Mouse (Mus musculus) 3134 (cell line): ENCODE results near the gene Man1b1.

ENCODE experiments used
- DNase-seq: peaks from one replicate; pipeline ENCODE4 v3.0.0-alpha.2; 2011; ENCODE audit warnings: low spot score; ENCODE audit not compliant: insufficient read length; ENCODE audit errors: extremely low read depth

Gene Man1b1

GRCm38 (mm10) chr2:25332286-25333160, at the start of gene Man1b1:
TSS of gene Man1b1 (plus strand) at chr2:25332338.
- peak; percentile 96 for DNase-seq

DNA sequence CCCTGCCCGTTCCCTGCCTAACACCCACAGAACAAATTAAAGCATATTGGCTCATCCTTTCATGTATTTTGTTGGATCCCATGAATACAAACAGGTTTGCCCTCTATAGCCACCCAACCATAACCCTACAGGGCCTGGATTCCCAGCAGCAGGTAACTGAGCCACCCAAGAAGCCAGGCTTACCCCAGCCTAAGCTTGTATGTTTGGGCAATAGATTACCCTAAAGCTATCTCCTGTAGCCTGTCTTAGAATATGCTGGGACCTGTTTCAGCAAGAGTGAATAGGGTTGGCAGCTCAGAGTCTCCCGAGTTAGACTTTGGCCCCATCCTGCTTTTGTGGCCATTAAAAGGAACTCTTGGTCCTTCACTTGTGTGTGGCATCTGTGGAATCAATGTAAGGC, 46.6 kb upstream of the Man1b1 start:
- no peak for DNase-seq

DNA sequence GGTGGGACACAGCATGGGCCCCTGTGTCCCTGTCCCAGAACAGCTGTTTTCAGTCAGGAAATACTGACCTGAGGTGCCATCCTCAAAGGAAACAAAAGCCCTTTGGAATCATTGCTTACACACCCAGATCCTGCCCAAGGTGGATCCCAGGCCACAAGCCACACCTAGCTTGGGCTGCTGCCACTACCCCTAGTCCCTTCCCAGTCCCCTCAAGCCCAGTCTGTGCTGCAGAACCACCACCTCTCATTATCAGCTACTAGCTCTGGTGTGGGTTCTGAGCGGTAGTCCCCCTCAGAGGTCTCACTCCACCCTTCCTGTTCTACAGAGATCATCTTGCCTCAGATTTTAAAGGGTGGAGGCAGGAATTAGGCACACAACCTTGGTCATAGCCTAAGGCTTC, 45.8 kb upstream of the Man1b1 start:
- DNase-seq = no peak

DNA sequence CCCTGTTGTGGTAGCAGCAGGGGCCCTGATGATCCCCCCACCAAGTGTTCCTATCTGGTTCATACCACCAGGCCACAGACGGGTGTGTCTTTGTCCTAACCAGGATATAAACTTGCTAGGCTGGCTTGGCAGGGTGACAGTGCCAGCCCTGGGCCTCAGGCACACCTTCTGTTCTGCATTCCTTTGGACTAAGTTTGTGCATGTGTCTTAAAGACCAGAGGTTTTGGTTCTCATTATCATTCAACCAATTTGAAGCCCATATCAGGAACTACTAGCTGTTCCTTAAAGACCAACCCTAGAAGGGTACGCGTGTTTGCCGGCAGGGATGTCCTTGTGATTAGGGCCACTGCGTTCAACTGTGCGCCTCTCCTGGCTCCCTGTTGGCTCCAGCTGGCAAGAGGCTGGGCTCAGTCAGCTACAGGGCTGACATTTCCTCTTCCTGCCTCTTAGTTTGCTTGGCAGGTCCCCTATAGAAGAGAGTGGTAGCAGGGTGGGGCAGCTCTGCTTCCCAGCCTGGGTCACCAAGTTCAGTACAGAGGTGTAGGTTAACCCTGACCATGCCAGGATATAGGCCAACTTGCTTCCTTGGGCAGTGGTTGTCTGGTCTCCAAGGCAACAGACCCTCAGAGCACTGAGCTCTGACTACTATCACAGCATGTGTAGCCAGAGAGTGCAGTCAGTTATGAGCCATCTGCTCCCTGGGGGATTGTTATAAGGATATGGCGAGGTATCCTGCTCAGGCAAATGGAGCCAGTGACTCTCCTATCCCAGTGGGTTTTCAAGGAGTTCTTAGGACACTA, 45.1 kb upstream of the Man1b1 start:
- DNase-seq = peak; percentile 36

DNA sequence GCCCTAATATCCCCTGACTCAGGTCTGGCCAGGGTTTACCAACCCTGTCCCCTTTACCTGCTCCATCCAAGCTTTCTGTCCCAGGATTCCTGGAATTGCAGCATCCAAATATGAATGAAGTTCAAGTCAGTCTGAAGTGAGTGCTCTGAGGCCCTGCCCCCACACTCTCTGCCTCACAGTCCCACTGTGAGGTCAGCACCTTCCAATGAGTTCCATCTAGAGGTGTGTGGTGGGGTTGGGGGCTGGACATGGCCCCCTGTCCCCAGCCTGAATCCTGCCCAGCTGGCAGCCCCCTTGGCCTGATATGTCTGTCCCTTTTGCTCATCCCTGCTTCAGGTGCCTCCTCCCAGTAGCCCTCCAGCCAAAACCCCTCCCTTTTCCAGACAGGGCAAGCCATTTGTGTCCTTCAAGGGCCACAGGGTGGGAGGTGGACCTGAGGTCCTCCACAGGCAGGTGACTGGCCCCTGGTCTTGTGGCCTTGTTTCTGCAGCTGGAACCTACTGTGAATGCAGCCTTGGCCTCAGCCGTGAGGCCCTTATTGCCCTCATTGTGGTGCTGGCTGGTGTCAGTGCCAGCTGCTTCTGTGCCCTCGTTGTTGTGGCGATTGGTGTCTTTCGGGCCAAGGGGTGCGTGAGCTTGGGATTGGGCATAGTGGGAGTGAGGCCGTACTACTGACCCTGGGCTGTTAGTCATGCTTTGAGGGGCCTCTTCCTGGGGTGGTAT, 44.0 kb upstream of the Man1b1 start, which contains the start of gene Tmem210:
TSS of gene Tmem210 (plus strand) at position 219 of the 723 bp plus-strand sequence.
- no peak for DNase-seq

DNA sequence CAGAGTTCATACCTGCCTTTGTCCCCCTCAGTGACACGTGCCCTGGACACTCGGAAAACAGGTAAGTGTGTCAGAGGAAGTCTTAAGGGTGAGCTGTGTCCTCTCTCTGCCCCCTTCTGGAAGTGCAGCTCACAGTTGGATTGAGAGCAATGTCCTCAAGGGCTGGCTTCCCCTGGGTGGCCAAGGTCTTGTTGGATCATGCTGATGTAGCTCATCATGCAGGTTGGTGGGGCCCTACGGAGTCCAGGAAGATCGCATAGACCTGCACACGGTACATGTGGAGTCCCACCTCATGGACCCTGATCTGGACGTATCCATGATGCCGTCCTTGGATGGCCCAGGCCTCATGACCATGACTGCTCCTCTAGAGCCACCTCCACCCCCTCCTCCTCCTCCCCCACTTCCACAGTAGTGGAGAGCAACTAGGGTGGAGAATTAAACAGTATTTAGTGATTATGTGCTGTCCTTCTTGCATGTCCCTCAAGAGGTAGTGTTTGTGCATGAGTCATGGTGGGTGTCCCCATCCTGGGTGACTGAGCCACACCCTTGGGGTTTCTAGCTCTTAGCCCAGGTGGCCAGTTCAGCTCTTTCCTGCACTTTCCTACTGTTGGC, 43.3 kb upstream of the Man1b1 start:
- DNase-seq = peak; percentile 33

DNA sequence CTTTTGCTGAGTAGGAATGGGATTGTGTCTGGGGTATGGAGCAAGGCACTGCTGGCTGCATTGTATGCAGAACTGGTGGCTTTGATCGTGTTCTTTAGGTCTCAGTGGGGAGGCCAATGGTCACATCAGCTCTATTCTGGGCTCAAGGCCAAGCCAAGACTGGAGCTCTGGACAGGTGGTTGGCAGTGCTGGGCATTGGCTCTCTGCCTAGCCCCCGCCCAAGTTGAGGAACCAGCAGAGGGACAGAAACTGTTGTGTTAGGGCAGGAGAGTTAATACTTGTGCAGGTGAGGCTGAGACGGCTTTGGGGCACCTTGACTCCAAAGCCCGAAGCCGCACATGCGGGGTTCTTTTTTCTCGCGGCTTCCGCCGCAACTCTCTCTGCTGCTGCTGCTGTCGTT, 42.5 kb upstream of the Man1b1 start, which contains the start of gene Lrrc26:
TSS of gene Lrrc26 (plus strand) at position 265 of the 400 bp plus-strand sequence.
- DNase-seq = no peak

GRCm38 (mm10) chr2:25290101-25290815, 41.9 kb upstream of the Man1b1 start:
- DNase-seq = no peak

DNA sequence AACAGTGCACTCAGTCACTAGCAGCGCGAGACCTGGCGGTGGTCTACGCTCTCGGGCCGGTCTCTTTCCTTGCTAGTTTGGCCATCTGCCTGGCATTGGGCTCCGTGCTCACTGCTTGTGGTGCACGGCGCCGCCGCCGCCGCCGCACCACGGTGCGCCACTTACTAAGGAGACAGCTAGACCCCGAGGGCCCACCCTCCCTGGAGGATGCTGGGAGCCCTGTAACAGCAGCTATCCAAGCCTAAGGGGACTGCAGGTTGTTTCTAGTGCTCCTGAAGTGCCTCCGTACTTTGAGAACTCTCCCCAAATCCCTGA, 41.4 kb upstream of the Man1b1 start:
- no peak for DNase-seq

DNA sequence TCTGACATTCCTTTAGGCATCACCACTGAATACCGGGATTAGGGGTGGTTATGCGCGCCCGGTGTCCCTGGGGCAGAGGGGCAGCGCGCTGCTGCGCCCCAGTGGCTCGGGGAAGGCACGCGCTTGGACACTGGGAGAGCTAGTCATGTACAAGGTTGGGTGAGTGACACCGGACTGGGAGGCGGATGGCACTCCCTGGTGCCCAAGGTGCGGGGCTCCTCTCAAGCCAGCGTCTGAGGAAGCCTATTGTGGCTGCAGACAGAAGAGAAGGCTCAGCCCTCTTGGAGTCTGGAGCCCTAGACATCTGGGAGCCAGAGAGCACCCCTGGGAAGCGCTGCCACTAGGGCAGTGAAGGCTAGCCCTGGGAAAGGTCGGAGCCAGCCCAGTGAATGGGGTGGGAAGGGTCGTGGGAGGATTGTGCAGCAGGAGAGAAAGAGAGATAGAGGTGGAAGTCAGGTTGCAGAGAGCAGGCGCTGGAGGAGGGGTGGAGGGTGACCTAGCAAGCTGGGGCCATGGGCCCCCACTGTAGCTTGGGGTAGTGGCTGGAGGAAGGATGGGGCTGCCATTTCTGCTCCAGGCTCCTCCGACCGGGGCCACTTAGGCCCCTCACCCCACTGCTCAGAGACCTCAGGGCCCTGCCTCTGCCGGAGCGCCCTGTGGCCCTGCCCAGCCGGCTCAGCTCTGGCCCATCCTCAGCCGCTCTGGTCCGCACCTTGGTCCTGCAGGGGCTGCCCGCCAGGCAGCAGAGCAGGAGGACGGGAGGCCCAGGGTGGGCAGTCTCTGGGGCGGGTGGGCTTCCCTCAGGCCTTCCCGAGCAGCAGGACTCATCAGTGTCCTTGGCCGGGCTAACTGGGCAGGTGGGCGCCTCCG, 40.7 kb upstream of the Man1b1 start:
- DNase-seq = no peak

- no peak for DNase-seq
These were observed 40.0 kb upstream of the Man1b1 start for GRCm38 (mm10) chr2:25292054-25292544.

DNA sequence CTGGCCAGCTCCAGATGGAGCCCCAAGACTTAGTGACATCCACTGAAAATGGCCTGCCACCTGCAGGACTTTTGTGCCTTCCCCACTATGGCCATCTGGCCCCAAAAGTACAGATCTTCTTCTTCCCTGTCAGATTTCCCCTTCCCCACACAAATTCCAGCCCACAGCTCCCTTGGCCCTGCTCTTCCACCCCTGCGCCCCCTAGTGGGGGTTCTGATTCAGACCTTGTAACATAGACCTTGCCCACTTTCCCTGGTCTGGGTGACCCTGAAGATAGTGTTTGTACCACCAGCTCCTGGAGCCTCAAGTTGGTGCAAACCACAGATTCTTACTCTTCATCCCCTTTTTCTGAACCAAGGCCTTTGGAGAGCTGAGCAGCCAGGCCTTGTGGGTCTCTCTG, 39.3 kb upstream of the Man1b1 start:
- no peak for DNase-seq

DNA sequence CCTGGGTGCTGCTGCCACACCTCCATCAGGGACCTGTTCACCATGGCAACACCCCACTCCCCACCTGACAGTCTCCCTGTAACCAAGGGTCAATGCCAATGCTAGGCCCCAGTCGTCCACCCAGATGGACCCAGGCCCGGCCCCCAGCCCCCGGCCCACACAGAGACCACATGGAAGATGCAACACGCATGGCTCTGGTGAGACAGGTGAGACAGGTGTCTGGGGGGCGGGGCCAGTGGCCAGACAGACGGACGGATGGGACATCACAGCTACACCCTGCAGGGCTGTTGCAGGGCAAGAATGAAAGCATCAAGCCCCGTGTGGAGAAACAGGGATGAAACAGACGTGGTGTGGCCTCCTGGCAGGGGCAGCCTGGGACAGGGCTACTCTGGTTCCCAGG, 38.4 kb upstream of the Man1b1 start:
- DNase-seq = no peak

- no peak for DNase-seq
These were observed 35.0 kb upstream of the Man1b1 start for GRCm38 (mm10) chr2:25297093-25297492.

DNA sequence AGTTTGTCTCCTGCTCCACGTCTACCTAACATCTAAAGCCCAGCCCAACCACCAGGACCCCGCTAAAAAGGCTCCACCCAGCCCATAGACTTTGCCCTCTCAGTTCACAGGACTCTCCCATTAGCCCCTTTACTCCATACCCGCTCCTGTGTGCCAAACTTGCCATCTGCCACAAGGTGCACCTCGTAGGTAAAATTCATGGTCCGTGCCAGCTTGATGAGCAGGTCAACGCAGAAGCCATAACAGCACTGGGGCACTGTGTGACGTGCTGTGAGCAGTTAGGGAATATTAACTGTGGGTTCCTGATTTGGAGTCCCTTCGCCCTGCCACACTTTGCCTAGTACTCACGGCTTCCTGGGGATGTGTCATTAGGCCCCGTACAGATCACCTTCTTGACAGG, 34.1 kb upstream of the Man1b1 start:
- no peak for DNase-seq

DNA sequence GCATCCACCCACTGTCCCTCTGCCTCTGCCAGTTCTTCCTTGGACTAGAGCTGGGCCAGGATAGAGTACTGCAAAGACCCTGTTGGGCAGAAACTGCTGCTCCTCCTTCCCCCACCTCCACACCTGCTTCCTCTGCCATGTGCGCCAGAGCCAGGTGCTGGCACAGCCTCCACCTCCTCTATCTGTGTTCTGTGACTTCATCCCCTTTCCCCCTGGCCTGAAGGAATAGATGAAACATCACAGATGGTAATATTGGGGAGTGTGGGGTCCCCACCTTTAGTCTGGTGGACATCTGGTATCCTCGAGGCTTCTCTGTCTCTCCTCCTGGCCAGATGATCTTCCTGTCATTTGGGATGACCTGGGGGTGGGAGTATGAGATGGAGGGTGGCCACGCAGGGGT, 28.7 kb upstream of the Man1b1 start:
- no peak for DNase-seq

DNA sequence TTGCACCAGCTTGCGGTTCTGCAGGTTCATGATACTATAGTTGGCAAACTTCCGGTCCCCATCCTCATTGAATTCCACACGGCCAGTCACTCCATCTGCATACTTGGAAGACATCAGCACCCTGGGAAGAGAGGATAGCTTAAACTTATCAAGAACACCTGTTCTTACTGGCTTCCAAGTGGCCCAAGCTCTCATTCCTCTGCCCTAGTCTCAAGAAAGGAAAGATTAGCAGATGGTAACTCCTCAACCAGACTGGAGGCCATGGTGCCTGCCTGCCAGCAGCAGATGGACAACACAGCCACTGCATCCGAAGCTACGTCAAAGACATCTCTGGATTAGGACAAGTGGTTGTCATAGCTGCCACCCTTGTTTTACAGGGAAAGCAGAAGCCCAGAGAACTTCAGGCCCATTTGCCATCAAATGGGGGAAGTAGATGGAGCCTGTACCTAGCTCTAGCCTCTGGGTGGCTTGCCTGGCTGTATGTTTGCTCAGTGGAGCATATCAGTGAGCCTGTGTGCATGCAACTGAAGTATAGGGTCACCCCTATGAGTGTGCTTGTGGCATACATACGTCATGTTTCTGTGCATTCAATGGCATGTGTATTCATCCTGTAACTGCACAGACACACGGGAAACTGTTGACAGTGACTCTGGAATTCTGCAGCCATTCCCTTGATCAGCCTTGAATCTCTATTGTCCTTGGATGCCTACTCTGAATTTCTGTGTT, 28.0 kb upstream of the Man1b1 start:
- DNase-seq = no peak
